Mouse (Mus musculus) retina, adult 2 months (tissue): ENCODE results near the gene Lep.

Source experiments
- DNase-seq: peaks from one replicate; pipeline ENCODE4 v3.0.0-alpha.2; 2012; ENCODE audit warnings: low read depth, low spot score

Lep gene

DNA sequence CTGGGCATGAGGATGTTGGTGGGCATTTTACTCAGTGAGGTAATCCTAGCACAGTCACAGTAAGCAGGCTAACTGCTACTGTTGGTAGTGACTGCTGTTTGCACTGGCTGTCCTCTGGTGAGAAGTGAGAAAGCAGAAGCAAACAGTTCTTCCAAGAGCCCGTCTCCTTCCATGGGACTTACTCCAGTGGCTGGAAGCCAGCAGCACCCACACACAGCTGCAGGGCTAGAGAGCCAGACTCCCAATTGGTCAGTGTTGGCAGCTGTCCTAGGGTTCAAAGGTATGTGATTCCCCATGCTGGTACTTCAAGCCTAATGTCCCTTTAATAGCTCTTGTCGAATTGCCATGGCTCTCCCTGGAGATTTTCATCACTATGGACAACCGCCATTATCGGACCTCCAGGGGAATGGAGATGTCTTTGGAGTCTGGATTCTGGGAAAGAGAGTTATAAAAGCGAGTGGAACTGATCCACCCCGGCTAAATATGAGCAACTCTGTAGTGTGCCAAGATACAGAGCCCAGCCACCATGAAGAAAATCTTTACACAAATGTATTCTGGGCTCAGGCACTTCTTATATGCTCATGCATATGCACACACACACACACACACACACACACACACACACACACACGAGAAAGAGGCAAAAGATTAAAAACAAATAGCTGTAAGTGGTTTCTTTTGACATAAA, 57.5 kb downstream of the Lep start:
- DNase-seq: no peak

DNA sequence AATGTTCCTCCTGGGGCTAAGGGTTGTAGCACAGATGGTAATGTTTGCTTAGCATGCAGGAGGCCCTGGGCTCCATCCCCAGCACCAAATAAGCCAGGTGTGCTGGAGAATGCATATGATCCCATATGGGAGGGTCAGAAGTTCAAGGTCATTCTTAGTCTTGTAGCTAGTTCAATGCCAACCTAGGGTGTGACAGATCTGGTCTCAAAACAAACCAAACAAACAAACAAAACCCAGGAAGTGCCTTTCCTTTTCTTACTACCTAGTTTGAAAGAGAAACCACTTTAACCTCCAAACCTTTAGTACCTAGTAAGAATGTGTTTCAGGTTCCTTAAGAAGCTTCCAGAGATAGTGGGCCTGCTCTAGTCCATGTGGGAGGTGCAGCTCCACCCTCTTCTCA, 58.2 kb downstream of the Lep start:
- no peak for DNase-seq

- no peak for DNase-seq
These were observed 58.9 kb downstream of the Lep start for GRCm38 (mm10) chr6:29118963-29119362.

GRCm38 (mm10) chr6:29119990-29120389, 60.0 kb downstream of the Lep start:
- DNase-seq: no peak
